Mouse (Mus musculus) 3134 (cell line): ENCODE results near the gene Dpp9.

ENCODE experiments used
- DNase-seq: peaks from one replicate; pipeline ENCODE4 v3.0.0-alpha.2; 2011; ENCODE audit warnings: low spot score; ENCODE audit not compliant: insufficient read length; ENCODE audit errors: extremely low read depth

Dpp9 gene

GRCm38 (mm10) chr17:56146131-56146530 is 72.6 kb downstream of the Dpp9 start:
- DNase-seq: no peak

DNA sequence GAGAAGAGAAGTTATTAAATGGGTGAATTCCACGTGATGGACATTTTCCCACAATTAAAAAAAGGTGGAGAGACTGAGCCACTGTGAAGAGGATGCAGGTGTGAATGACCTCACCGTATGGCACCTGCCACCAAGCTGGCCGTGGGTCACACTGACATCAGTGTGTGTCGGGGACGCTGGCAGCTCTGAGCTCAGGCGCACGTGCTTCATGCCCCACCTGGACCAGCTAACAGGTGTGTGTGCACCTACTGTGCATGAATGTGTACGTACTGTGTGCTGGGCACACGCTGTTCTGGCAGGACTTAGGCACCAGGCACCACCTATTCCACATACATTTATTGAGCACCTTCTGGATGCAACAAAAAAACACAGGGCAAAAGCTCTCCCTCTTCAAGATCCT is 74.2 kb downstream of the Dpp9 start:
- no peak for DNase-seq

- DNase-seq: no peak
These were observed 76.8 kb downstream of the Dpp9 start for GRCm38 (mm10) chr17:56141702-56142605.

DNA sequence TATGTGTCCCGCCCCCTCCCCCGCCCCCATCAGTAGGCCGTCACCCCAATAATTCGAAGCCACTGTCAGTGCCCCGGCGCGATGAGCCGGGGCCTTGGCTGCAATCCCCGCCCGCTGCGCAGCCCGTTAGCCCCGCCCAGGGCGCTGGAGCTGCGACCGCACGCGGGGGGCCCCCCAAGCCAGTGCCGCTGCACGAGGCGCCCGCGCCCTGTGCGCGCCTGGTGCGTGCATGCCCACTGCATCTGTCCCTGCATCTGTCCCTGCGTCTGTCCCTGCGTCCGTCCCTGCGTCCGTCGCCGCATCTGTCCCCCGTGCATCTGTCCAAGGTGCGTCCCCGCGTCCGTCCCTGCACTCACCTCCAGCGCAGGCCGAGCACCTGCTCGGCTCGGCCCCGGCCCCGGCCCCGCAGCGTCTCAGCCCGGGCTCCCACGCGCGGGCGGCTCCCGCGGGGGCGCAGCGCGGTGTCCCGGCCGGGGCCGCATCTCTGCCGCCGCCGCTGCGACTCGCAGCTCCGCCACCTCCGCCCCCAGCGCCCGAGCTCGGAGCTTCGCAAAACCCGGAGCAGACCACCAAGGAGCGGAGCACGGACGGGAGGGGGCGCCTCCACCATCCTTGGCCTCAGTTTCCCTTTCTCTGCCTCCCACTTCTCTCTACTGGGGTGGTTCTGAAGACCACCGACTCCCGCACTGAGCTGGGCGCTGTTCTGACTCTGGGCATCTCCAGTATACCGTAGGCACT is 78.7 kb downstream of the Dpp9 start, which contains the start of gene Sema6b:
Gene Sema6b (minus strand): TSS at position 486 of the 738 bp plus-strand sequence.
- DNase-seq: no peak

DNA sequence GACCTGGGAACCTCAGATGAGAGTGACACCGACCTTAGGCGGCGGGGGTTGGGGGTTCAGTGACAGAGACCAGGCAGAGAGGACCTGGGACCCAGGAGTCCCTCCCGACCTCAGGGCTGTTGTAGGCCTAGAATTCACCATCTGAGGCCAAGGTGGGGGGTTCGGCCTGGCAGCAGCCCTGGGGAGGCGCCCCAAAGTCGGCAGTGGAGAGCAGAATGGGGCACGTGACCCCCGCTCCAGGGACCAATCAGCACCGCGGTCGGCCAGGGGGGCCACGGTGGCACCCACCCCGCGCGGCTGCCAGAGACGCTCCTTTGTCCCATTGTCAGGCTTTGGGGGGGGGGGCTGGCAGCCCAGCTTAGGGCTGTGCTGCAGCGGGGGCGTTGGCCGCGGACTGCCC is 79.3 kb downstream of the Dpp9 start:
- DNase-seq: no peak

DNA sequence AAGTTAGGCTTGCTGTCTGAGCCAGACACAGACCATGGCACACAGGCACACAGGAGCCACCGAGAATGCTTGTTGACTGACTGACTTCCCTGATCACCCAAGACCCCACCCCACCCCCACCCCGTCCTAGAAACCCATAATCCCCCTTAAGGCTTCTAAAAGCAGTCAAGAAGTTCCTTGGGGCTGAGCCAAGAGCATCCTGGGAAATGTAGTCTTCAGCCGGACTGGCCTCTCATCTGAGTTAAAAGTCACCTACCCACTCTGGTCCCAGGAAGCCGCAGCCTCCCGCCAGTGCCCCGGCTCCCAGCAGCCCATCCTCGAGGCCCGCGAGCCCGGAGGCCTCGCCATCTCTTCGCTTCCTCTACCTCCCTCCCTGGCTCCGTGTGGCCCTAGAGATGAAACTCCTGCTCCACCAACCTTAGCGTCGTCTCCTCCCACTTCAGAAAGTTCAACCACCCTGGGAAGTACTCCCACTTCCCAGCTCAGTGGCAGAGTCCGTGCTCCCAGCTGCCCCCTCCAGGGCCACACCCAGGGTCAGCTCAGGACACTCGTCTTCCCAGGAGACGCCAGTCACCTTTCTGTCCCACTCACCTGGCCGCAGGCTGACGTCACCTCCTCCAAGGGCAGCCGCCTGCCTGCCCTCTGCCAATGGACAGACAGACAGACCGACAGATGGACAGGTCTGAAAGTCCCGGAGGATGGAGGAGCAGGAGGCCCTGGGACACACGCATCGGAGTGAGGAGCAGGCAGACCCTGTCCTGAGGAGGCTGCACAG is 80.7 kb downstream of the Dpp9 start:
- DNase-seq: no peak
